Mouse (Mus musculus) granulocyte monocyte progenitor cell, adult 5-6 weeks (primary cell): ENCODE measurements at regions not wholly inside any gene's neighbourhood (a gene's known extent, or its start where the extent isn't known, plus 50 kb on each side); places are given as distances from the start of the nearest gene placed in this dataset.
A peak's percentile ranks its signal among the peaks of the same experiment; 100 is the strongest.

Source experiments
- ATAC-seq: replicated peaks from 2 replicates; pipeline ENCODE4 v1.8.0; 2016; ENCODE audit warnings: mild to moderate bottlenecking, moderate TSS enrichment, inconsistent platforms; ENCODE audit not compliant: poor library complexity, severe bottlenecking

DNA sequence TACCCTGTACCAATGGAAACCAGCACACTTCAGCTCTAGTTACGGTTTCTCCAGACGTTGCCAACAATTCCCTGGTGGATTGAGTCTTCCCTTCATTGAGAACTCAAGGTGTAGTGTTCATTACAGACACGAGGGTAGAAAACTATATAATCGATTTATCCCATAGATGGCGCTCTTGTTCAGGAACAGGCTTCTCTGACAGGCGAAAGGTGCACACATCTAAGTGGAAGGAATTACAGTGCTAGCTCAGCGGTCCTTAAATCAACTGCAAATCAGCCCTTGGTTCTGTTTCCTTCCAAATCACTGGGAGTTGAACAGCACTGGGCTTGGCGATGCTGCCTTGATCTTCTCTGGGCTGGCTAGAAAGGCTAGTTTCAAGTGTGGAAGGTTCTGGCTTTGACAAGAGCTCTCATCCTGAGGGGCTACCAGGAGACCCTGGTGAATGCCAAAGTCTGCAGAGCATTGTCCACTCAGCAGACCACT is 161.1 kb downstream of the March11 start:
- peak; percentile 58; the same call in 1 of the 2 replicates for ATAC-seq

DNA sequence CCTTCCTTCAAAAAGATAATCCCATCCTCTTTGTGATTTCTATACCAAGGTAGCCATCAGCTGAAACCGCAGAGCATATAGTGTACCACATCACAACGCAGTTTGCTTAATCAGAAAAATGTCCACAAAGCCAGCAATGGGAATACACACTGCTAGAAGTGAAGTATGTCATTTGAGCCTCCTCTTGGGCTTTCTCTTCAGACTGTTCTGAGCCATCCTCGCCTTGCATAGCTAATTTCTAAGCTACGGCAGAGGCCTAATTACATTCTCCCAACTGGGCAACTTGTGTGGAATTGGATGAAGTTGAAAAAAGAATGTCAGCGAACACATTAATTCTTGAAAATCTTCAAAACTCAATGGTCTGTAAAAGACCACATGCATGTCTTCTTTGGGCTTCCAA is 178.5 kb downstream of the March11 start:
- ATAC-seq = no peak
